Mouse (Mus musculus) liver, embryonic 12.5 days (tissue): ENCODE measurements around the gene Rpp14. TPM values are rescaled to one million over a fixed set of nuclear protein-coding genes. Genes with fewer than 3 reads are reported as not detected.

Source experiments
- polyA plus RNA-seq: library from polyadenylated mRNA; unstranded; fragments of >200 nt; fragmentation: Nextera tagmentation; extraction: Ambion mirVana; gene quantifications from 2 replicates; pipeline ENCODE4 v1.2.1, GENCODE M21; 2016

Rpp14 gene
- polyA plus RNA-seq, 1 experiment from 2014 or later, result 41.7 TPM

Other genes starting within 250 kb of the Rpp14 start
- gene Gm45521, start 123.1 kb upstream of the Rpp14 start, polyA plus RNA-seq, result not detected in 2 replicates
- gene Dnase1l3, start 85.8 kb upstream of the Rpp14 start, polyA plus RNA-seq, result 0.72 and 0.79 TPM in 2 replicates
- 8.2 and 10.6 TPM in 2 replicates for gene Abhd6, start 77.5 kb upstream of the Rpp14 start, polyA plus RNA-seq
- 11.9 and 13.3 TPM in 2 replicates for gene Pxk, start 17.8 kb downstream of the Rpp14 start, polyA plus RNA-seq
- 138 and 139 TPM in 2 replicates for gene Pdhb, start 92.7 kb downstream of the Rpp14 start, polyA plus RNA-seq
- gene Kctd6, start 133.8 kb downstream of the Rpp14 start, polyA plus RNA-seq, result 7.8 and 8.6 TPM in 2 replicates
- 2.8 and 3.5 TPM in 2 replicates for gene Acox2, start 179.0 kb downstream of the Rpp14 start, polyA plus RNA-seq
- 0.05 TPM in 1 of 2 replicates, not detected in the other for gene Fam107a, start 237.7 kb downstream of the Rpp14 start, polyA plus RNA-seq